Mouse (Mus musculus): ENCODE measurements around the gene Lmna. TPM values are rescaled to one million over a fixed set of nuclear protein-coding genes. Genes with fewer than 3 reads are reported as not detected.

Lmna gene
- polyA plus RNA-seq, 2 experiments, result 238 to 402 TPM

DNA sequence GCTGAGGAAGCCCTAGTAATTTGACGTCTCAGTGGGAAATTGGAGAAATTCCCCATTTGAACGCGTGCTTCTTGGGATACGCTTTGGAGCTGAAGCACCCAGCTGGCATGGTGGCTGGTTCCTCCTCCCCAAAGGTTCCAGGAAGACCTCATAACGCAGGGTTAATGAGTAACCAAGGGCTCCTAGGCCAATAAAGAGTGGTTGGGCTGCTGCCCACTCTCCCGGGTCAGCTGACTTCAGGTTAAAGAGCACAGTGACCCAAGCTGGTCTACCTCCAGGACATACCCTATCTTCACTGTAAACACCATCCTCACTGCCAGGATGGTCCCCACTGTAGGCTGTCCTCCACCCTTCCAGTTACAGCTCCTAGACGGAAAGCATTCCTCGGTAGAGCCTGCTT lies 53.4 kb downstream of the Lmna start:
- Histone ChIP-seq H3K4me3 (replicated peaks; ENCODE audit: low read length) (no peak overlapping the region), H3K36me3 (ENCODE audit: control insufficient read depth, insufficient read depth, low read length) (no peaks in the 10 kb centered on the region), H3K4me1 (ENCODE audit: control insufficient read depth, insufficient read depth, low read length) (0 out of 2 replicates have a peak, but pooled peaks cover 6% of the 10 kb centered on the region), H3K9me3 (ENCODE audit: control insufficient read depth, low read length) (no peaks in the 10 kb centered on the region), H3K27me3 (ENCODE audit: control insufficient read depth, insufficient read depth, low read length) (no peaks in the 10 kb centered on the region), H3K9ac (ENCODE audit: low read depth, low read length, severe bottlenecking) (no peak overlapping the region), H3K4me2 (replicated peaks; ENCODE audit: low read depth, low read length, severe bottlenecking) (no peak overlapping the region), H3K27ac (replicated peaks; ENCODE audit: low read depth, low read length) (no peak overlapping the region)
- no peak for ATAC-seq (ENCODE audit: low FRiP score, low read depth)
- WGBS, result 86% methylated on average over 8 of the region's 8 CpGs
- no peak for DNase-seq (ENCODE audit: low spot score)
- no peak for TF ChIP-seq POLR2A (IDR thresholded peaks at IDR 0.05; ENCODE audit: borderline replicate concordance, extremely low read depth, insufficient read depth, insufficient read length)

DNA sequence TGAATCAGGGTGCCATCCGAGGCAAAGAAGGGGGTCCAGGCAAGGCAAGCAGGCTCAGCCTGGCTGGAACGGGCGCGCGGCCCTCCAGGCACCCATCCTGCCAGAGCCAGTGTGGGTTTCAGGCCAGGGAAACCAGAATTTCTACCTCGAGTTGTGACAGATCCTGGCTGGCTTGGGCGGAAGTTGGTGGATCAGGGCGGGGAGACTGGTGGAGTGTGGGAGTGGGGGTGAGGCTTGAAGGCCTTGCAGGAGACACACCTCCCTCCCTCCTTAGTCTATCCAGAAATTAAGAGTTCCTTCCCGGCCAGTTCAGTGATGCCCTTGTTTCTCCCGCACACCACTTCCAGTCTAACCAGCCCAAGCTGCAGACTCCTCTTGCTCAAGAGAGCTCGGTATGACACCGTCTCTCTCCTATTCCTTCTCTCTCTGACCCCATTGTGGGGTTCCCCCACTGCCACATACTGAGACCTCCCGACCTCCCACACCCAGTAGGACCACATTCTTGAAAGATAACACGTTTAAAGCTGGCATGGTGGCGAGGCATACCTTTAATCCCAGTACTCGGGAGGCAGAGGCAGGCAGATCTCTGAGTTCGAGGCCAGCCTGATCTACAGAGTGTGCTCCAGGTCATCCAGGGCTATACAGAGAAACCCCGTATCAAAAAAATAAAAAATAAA lies 54.0 kb downstream of the Lmna start:
- H3K4me3 ChIP-seq (replicated peaks; ENCODE audit: low read length), result no peak overlapping the region
- WGBS, result 74% methylated on average over 18 of the region's 18 CpGs

DNA sequence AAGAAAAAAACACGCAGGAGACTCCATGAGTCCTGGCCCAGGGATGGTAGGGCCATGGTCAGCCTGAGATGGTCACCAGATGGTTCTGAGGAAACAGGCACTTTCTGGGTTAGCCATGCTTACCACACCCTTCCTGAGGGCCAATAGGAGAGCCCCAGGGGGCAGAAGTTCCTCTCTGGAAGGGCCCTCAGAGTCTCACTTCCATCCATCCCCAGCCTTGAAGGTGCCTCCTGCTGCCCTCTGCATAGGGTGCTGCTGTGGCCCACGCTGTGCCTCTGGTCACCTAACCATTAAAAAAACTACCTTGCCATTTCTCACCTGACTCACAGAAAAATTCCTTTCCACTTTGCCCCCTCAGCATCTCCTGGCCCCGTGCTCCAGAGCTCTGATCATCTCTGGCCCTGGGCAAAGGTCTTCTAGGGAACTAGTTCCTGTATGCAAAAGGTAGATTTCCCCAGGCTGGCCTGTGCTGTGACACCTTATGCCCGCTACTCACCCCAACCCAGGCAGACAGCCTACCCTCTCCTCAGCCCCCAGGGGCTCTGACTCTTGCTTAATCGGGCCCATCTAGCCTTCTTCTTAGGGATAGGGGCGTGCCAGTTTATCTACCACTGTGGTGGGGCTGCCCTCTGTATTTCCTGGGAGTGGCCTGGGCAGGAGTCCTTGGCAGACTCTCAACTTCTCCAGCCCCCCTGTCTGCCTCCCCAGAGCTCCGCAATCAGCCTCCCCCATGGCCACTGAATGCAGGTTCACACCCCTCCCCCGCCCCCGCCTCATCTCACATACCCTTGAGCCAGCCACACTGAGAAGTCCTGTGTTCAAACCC lies 54.8 kb downstream of the Lmna start:
- no peak for TF ChIP-seq POLR2A (IDR thresholded peaks at IDR 0.05; ENCODE audit: borderline replicate concordance, extremely low read depth, insufficient read depth, insufficient read length)
- H3K4me1 ChIP-seq (ENCODE audit: control insufficient read depth, insufficient read depth, low read length), result 0 out of 2 replicates have a peak, but pooled peaks cover 8% of the 10 kb centered on the region
- H3K9ac ChIP-seq (ENCODE audit: low read depth, low read length, severe bottlenecking), result 0 out of 2 replicates have a peak overlapping the region, but pooled peaks have one; percentile 31
- DNase-seq (ENCODE audit: low spot score) (no peak), ATAC-seq (ENCODE audit: low FRiP score, low read depth) (no peak)
- no peaks in the 10 kb centered on the region for H3K9me3 ChIP-seq (ENCODE audit: control insufficient read depth, low read length)
- no peak overlapping the region for H3K27ac ChIP-seq (replicated peaks; ENCODE audit: low read depth, low read length)
- no peak overlapping the region for H3K4me3 ChIP-seq (replicated peaks; ENCODE audit: low read length)
- no peaks in the 10 kb centered on the region for H3K36me3 ChIP-seq (ENCODE audit: control insufficient read depth, insufficient read depth, low read length)
- no peaks in the 10 kb centered on the region for H3K27me3 ChIP-seq (ENCODE audit: control insufficient read depth, insufficient read depth, low read length)
- WGBS, result 49% methylated on average over 9 of the region's 9 CpGs
- no peak overlapping the region for H3K4me2 ChIP-seq (replicated peaks; ENCODE audit: low read depth, low read length, severe bottlenecking)

More for the DNA sequence above, 54.0 kb downstream of the Lmna start:
- H3K9ac ChIP-seq (ENCODE audit: low read depth, low read length, severe bottlenecking), result 0 out of 2 replicates have a peak overlapping the region, but pooled peaks have one; percentile 31
- no peaks in the 10 kb centered on the region for H3K27me3 ChIP-seq (ENCODE audit: control insufficient read depth, insufficient read depth, low read length)
- no peak overlapping the region for H3K27ac ChIP-seq (replicated peaks; ENCODE audit: low read depth, low read length)
- no peak overlapping the region for H3K4me2 ChIP-seq (replicated peaks; ENCODE audit: low read depth, low read length, severe bottlenecking)
- H3K36me3 ChIP-seq (ENCODE audit: control insufficient read depth, insufficient read depth, low read length), result no peaks in the 10 kb centered on the region
- no peak for TF ChIP-seq POLR2A (IDR thresholded peaks at IDR 0.05; ENCODE audit: borderline replicate concordance, extremely low read depth, insufficient read depth, insufficient read length)
- H3K4me1 ChIP-seq (ENCODE audit: control insufficient read depth, insufficient read depth, low read length), result 0 out of 2 replicates have a peak, but pooled peaks cover 6% of the 10 kb centered on the region
- H3K9me3 ChIP-seq (ENCODE audit: control insufficient read depth, low read length), result no peaks in the 10 kb centered on the region
- DNase-seq (ENCODE audit: low spot score) (peak; percentile 32), ATAC-seq (ENCODE audit: low FRiP score, low read depth) (no peak)

GRCm38 (mm10) chr3:88453986-88454385 lies 55.8 kb downstream of the Lmna start:
- ATAC-seq (ENCODE audit: low FRiP score, low read depth), result no peak
- H3K9me3 ChIP-seq (ENCODE audit: control insufficient read depth, low read length), result no peaks in the 10 kb centered on the region

GRCm38 (mm10) chr3:88453369-88453768 lies 56.4 kb downstream of the Lmna start:
- H3K4me3 ChIP-seq (replicated peaks; ENCODE audit: low read length), result no peak overlapping the region
- TF ChIP-seq POLR2A (IDR thresholded peaks at IDR 0.05; ENCODE audit: borderline replicate concordance, extremely low read depth, insufficient read depth, insufficient read length), result no peak
- H3K27me3 ChIP-seq (ENCODE audit: control insufficient read depth, insufficient read depth, low read length), result no peaks in the 10 kb centered on the region
- no peak overlapping the region for H3K27ac ChIP-seq (replicated peaks; ENCODE audit: low read depth, low read length)
- H3K4me2 ChIP-seq (replicated peaks; ENCODE audit: low read depth, low read length, severe bottlenecking), result no peak overlapping the region
- ATAC-seq (ENCODE audit: low FRiP score, low read depth) (no peak), DNase-seq (ENCODE audit: low spot score) (no peak)
- H3K36me3 ChIP-seq (ENCODE audit: control insufficient read depth, insufficient read depth, low read length), result no peaks in the 10 kb centered on the region
- H3K4me1 ChIP-seq (ENCODE audit: control insufficient read depth, insufficient read depth, low read length), result peaks cover 8% of the 10 kb centered on the region; the same call in 1 of the 2 replicates
- 53% methylated on average over 8 of the region's 8 CpGs for WGBS
- H3K9ac ChIP-seq (ENCODE audit: low read depth, low read length, severe bottlenecking), result no peak overlapping the region
- no peaks in the 10 kb centered on the region for H3K9me3 ChIP-seq (ENCODE audit: control insufficient read depth, low read length)

More at GRCm38 (mm10) chr3:88453986-88454385, 55.8 kb downstream of the Lmna start:
- Histone ChIP-seq H3K4me1 (ENCODE audit: control insufficient read depth, insufficient read depth, low read length) (peaks cover 13% of the 10 kb centered on the region; the same call in 1 of the 2 replicates), H3K27me3 (ENCODE audit: control insufficient read depth, insufficient read depth, low read length) (no peaks in the 10 kb centered on the region), H3K4me3 (replicated peaks; ENCODE audit: low read length) (no peak overlapping the region), H3K9ac (ENCODE audit: low read depth, low read length, severe bottlenecking) (no peak overlapping the region), H3K36me3 (ENCODE audit: control insufficient read depth, insufficient read depth, low read length) (no peaks in the 10 kb centered on the region), H3K4me2 (replicated peaks; ENCODE audit: low read depth, low read length, severe bottlenecking) (no peak overlapping the region), H3K27ac (replicated peaks; ENCODE audit: low read depth, low read length) (no peak overlapping the region)
- 78% methylated on average over 8 of the region's 8 CpGs for WGBS
- no peak for DNase-seq (ENCODE audit: low spot score)
- TF ChIP-seq POLR2A (IDR thresholded peaks at IDR 0.05; ENCODE audit: borderline replicate concordance, extremely low read depth, insufficient read depth, insufficient read length), result no peak
